Mouse (Mus musculus) granulocyte monocyte progenitor cell, adult 5-6 weeks (primary cell): ENCODE data around the gene Iqcf6. TPM values are rescaled to one million over a fixed set of nuclear protein-coding genes. Genes with fewer than 3 reads are reported as not detected.
"Not testable (repeated sequence)": the region's sequence is repeated elsewhere in the genome, so short reads cannot be mapped to it uniquely, and the experiment has no call there.

Experiments used
- ATAC-seq: replicated peaks from 2 replicates; pipeline ENCODE4 v1.8.0; 2016; ENCODE audit warnings: mild to moderate bottlenecking, moderate TSS enrichment, inconsistent platforms; ENCODE audit not compliant: poor library complexity, severe bottlenecking
- total RNA-seq, 2 experiments: library from RNA; stranded (forward) in 1 of 2; stranded (reverse) in 1 of 2; fragments of 200-712, 200-1000 nt in 1 of 2; fragments of >200 nt in 1 of 2; fragmentation: Nextera tagmentation in 1 of 2; gene quantifications; 2 replicates each; pipeline ENCODE4 v1.2.3; 2014 to 2017

The Iqcf6 gene
- not detected in 2 replicates for total RNA-seq (2014; fragmentation: Nextera tagmentation)
- not detected in 2 replicates for total RNA-seq (2017)

DNA sequence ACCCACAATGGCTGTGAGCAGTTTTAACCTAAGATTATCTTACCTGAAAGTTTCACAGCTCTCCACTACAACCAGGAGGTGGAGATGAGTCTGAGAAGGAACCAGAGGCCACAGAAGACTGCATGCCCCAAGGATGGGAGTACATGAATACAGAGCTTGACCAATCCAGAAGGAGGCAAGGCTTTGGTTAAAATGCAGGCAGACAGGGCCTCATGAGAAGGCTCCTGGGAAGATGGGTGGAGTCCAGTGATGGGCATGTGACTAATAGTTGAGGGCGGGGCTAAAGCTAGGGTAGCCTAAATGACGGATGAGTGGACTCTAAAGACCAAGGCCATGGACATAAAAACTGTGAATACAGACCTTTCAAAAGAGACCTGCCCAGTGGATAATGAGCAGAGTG is at the start of gene Iqcf6:
Iqcf6 (plus strand) TSS at position 301 of the 400 bp plus-strand sequence.
- ATAC-seq, result no peak

DNA sequence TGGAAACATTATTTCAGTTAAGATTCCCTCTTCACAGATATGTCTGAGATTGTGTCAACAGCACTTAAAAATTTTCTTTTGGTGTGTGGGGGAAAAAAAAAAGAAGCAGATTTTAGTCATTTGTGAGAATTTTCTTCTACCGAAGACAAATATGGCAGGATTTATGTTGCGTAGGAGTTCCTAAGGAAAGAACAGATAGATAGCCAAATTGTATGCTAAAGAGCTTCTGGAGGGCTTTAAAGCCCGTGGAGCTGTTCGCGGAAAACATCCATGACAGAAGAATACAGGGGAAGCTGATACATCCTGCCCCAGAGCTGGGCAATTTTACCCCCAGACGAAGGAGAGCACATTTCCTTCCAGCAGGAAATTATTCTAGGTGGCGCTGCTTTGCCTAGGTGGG is 46.4 kb upstream of the Iqcf6 start:
- ATAC-seq, result no peak

DNA sequence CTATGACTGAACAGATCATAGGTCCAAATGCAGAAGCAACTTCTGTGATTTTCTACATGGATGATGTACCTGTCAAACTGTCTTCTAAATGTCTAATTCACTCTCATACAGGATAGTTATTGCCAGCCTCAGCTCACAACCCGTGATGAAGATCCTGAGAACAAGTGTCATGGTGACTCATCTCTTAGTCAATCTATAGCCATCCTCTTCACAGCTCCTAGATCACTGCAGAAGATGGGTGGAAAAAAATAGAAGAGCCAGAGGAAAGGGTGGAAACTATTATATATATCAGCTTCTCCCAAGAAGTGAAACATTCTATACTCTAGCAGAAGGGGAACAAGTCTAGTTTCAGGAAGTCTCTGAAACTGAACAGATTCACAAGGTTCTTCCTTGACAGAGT is 43.8 kb upstream of the Iqcf6 start:
- ATAC-seq, result no peak

DNA sequence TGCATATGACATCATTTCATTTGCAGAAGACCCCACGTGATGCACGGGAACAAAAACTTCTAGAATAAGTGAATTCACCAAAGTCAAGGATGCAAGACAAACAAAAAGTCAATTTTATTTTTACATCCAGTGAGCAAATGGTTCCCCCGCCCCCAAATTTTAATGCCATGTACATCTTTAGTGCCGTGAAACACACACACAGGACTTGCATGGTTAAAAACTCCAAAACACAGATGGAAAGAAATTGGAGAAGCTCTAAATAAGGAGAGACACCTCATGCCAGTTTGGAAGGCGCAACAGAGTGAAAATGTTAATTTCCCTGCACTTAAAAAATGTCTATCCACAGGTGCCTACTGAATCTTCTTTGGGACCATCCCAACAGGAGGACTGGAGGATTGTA is 34.2 kb upstream of the Iqcf6 start:
- ATAC-seq, result no peak

DNA sequence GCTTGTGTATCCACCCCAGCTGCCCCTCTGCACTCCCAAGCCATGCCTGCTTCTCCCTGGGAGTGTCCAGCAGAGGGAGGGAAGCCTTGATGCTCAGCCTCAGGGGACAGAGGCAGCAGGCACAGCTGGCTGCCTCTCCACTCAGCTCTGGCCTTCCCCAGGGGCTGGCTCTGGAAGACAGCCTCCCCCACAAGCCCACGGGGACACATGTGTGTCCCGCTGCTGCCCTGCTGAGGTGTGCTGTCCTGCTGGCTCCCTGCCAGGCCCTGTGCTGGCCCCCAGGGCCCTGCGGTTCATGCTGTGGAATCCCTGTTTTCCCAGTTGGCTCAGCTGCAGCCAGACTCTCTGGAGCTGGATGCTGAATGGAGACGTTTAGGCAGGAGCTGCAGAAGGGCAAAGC is 31.0 kb upstream of the Iqcf6 start:
- ATAC-seq, result not testable (repeated sequence)

- no peak for ATAC-seq
These were observed 30.5 kb upstream of the Iqcf6 start for GRCm38 (mm10) chr9:106595836-106596235.

DNA sequence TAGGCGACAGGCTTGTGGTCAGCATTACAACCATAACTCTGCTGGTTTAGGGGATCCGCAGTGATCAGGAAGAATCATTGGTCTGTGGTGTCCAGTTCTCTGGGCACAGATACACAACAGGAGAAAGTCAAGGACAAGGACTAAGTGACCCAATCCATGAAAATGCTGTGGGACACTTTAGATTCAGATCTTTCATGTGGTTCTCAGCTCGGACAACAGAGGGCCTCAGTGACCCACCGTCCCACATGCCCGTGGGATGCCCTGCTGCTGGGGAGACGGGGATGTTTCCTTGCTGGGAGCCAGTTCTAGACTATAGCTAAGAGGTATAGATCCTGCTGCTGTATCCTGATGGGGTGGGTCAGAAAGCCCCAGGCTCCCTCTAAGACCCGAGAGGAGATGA is 27.9 kb upstream of the Iqcf6 start:
- ATAC-seq, result no peak

DNA sequence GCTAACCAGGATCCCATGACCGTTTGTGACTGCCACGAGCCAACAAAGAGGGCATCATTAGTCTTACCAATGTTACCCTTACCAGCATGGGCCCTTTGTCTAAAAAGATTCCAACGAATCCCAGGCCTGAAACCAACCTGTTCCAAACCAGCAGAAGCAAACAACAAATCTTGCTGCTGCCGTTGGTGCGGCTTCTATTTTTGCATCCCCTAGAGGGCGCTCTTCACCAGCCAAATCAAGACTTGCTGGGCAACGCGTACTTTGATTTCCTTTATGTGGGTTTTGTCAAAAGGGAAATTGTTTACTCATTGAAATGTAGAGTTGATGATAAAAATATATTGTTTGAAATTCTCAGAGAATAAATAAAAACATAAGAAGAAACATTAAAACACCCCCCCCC is 25.8 kb upstream of the Iqcf6 start:
- no peak for ATAC-seq

DNA sequence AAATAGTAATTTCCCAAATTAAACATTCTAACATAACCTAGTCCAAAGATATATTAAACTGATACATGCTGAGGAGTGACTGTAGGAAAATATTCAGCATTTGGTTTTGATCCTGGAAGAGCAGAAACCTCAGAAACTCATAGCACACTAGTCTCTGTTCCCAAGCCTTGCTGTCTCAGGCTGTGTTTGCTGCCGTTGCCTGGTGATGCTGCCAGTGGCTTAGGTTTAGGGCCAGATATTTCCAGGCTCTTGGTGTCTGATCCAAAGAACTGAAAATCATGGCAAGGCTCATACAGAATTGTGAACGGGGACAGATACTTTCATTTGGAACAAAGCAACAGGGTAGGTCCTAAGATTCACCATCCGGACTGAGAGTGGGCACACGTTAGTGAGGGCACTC is 15.7 kb upstream of the Iqcf6 start:
- no peak for ATAC-seq

GRCm38 (mm10) chr9:106613951-106614350 is 12.4 kb upstream of the Iqcf6 start:
- ATAC-seq, result no peak

DNA sequence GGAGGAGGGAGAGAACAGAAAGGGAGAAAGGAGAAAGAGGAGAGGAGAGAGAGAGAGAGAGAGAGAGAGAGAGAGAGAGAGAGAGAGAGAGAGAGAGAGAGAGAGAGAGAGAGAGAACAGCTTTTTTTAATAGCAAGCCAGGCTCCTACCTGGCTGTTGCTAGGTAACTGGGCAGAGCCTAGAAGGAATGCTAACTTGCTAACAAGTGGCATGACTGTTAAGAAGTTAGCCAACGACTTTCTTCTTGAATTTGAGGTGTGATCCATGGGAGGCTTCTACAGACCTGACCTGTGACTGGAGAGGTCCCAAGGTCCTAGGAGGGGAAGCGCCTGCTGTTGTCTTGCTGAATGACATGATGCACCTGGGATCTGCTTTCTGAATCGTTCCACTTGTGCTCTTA is 11.8 kb upstream of the Iqcf6 start:
- no peak for ATAC-seq

DNA sequence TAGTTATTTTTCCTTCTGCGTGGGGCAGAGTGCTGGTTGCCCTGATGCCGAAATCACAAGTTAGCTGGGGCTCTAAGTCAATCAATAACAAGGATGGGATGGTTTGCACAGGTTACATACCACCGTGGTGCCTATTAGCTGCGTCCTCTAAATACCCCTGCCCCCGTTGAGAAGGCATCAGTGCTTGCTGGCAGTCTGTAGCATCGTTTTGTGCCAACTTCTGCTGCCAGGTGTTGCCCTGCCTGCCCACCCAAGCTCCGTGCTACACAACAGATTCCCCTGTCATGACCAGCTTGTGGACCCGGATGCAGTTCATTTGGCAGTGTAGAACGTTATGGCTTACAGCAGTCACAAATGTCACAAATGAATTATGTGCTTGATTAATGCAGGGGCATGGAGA is 10.1 kb upstream of the Iqcf6 start:
- no peak for ATAC-seq

DNA sequence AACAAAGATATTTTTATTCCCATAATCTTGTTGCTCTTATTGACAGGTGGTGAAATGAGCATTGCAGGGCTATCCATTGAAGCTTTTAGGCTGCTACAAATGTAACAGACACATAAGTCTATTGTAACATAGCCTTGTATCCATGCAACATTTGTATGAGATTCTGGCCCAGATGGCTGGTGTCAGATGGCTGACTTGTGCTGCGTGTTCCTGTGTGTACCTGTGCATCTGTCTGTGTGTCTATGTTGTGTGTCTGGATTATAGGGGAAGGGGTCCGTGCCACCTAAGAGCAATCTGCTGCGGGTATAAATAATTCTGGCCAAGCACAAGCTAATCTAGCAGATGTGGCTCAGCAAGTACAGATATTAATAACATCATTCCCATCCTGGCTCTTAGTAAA is 8.9 kb upstream of the Iqcf6 start:
- no peak for ATAC-seq

- ATAC-seq, result not testable (repeated sequence)
These were observed 1.4 kb downstream of the Iqcf6 start for GRCm38 (mm10) chr9:106627796-106628195.

DNA sequence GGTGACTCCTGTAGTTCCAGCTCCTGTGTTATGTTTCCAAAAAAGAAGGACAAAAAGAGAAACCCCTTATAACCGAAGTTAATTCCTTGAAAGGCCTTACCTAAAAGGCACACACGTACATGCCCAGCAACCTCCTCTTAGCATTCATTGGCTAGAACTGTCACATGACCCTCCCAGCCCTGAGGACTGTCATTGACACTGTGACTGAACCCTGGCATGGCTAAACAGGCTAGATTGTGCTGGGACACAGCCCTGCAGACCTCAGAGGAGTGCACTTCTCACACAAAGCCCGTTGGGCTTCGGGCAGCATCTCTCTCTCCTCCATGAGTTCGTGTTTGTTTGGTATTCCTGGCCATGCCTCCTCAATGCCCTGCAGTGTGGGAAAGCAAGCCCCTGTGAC is 5.8 kb downstream of the Iqcf6 start:
- ATAC-seq, result no peak

- ATAC-seq, result no peak
These were observed 11.8 kb downstream of the Iqcf6 start for GRCm38 (mm10) chr9:106638154-106638553.

- no peak for ATAC-seq
These were observed 15.0 kb downstream of the Iqcf6 start for GRCm38 (mm10) chr9:106641346-106641745.

DNA sequence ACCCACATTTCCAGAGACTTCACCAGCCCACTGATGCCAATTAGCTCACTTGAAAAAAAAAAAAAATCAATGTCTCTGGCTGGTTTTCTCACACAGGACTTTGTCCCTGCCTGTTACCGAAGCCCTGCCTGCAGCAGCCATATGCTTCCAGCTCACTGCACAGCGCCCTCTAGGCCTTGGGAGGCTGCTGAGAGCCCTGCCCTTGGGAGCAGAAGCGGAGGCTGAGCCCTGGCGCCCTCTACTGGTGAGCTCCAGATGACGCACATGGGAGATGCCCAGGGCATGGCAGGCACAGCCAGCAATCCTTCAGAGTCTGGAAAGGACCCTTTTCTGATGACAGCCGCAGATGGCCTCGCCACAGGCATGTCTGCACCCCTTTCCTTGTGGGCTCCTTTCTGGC is 16.7 kb downstream of the Iqcf6 start:
- ATAC-seq, result peak; percentile 97

- no peak for ATAC-seq
These were observed 17.4 kb downstream of the Iqcf6 start for GRCm38 (mm10) chr9:106643787-106644186.

DNA sequence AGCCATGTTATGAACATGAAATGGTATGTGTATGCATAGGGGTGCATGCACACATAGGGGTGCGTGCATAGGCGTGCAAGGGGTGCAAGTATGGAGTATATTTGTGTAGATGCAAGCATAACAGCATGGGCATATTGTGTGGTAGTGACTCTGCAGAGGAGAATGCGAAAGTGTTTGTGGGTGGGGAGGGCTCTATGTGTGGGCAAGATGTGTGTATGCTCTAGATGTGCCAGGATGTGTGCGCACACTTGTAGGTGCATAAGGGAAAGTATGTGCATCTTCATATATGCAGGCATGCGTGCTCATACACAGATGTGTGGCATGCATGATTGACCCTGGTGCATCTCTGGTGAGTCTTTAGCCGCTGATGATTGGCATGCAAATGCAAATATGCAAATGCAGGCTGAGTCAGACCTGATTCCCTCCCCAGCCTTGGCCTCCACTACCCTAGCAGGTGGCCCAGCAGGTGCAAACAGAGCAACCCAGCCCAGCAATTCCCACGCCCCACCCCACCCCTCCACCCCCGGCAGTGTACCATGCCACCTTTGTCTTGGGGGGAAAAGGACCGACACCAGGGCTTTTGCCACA is 19.4 kb downstream of the Iqcf6 start:
- no peak for ATAC-seq

DNA sequence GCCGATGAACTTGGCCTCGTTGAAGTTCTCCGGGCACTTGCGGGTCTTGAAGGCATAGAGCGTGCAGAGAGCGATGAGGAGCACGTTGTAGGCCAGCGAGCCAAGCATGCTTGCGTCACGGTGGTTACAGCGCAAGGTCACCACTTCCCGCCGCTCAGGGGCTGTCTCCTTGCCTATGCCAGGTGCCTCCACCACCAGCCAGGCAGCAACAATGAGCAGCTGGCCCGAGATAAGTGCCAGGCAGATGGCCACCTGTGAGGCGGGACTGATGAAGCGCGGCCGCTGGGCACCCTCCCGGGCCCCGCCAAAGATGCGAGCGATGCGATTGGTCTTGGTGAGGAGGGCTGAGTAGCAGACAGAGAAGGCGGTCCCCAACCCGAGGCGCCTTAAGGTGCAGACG is 20.8 kb downstream of the Iqcf6 start:
- ATAC-seq, result no peak

DNA sequence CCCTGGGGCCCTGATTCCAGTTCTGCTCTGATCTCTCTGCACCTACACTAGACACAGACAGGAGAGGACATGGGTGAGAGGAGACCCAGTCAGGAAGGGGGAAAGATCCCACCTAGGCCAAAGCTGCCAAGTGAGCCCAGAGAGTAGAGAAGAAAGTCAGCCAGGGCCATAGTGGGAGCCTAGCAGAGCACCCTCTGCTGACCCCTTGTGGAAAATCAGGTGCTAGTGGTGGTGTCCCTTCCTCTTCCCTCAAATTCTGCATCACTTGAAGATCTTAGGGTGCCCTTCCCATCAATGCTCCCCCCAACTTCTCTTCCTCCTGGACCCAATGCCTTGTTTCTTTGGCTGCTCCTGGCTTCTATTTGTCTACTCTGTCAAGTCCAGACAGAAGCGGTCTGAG is 26.3 kb downstream of the Iqcf6 start:
- 0 out of 2 replicates have a peak, but pooled peaks have one; percentile 32 for ATAC-seq
